Mouse (Mus musculus) G1E (cell line): ENCODE measurements around the gene Exoc5. TPM values are rescaled to one million over a fixed set of nuclear protein-coding genes. Genes with fewer than 3 reads are reported as not detected.

Source experiments
- ATAC-seq: 2 replicates; pipeline ENCODE4 v1.8.0; 2016; ENCODE audit warnings: mild to moderate bottlenecking; ENCODE audit not compliant: insufficient number of reproducible peaks, poor library complexity, low FRiP score, severe bottlenecking; ENCODE audit errors: extremely low read depth
- DNase-seq: peaks from one replicate; pipeline ENCODE4 v3.0.0; 2012; ENCODE audit warnings: low spot score
- H3K27me3 ChIP-seq: 2 replicates; pipeline ENCODE4 v1.6.1; 2012; ENCODE audit warnings: mild to moderate bottlenecking, low read length, inconsistent platforms; ENCODE audit not compliant: insufficient read depth
- H3K36me3 ChIP-seq: replicated peaks from 2 replicates; pipeline ENCODE3; 2012; ENCODE audit warnings: mild to moderate bottlenecking, inconsistent platforms
- H3K4me1 ChIP-seq: 2 replicates; pipeline ENCODE4 v1.6.1; 2012; ENCODE audit warnings: low read depth, low read length, inconsistent platforms, mixed read lengths; ENCODE audit not compliant: insufficient read depth
- H3K4me3 ChIP-seq: 2 replicates; pipeline ENCODE4 v1.5.1; 2012; ENCODE audit warnings: low read depth, mild to moderate bottlenecking, inconsistent platforms, low read length, moderate library complexity, mixed read lengths
- H3K9me3 ChIP-seq: replicated peaks from 2 replicates; pipeline ENCODE4 v1.6.1; 2012; ENCODE audit warnings: inconsistent platforms
- CTCF ChIP-seq: IDR thresholded peaks from 2 replicates; pipeline ENCODE4 v1.5.1; 2012; ENCODE audit warnings: low read depth, low read length, inconsistent platforms, mixed read lengths
- GATA1 ChIP-seq: IDR thresholded peaks from 2 replicates; pipeline ENCODE4 v1.6.1; 2012; ENCODE audit warnings: borderline replicate concordance, low read length, inconsistent platforms, mixed read lengths
- GATA2 ChIP-seq: IDR thresholded peaks from 2 replicates; pipeline ENCODE4 v1.6.1; 2012; ENCODE audit warnings: low read depth, low read length, inconsistent platforms, borderline replicate concordance
- POLR2AphosphoS5 ChIP-seq: IDR thresholded peaks from 2 replicates; pipeline ENCODE4 v1.6.1; 2012; ENCODE audit warnings: low read depth, low read length, inconsistent platforms; ENCODE audit not compliant: insufficient replicate concordance
- TAL1 ChIP-seq: conservative IDR thresholded peaks from 2 replicates; pipeline ENCODE4 v1.6.1; 2012; ENCODE audit warnings: low read depth, low read length, inconsistent platforms, mixed read lengths
- polyA plus RNA-seq: library from polyadenylated mRNA; stranded (reverse); fragments of >175 nt; gene quantifications from 2 replicates; pipeline ENCODE4 v1.2.3, GENCODE M21; 2012
- total RNA-seq, 2 experiments: library from RNA; stranded (forward) in 1 of 2; stranded (reverse) in 1 of 2; fragments of 200-1000 nt in 1 of 2; fragments of >200 nt in 1 of 2; fragmentation: Nextera tagmentation in 1 of 2; gene quantifications; 2 replicates each; pipeline ENCODE4 v1.2.3; 2014 to 2017

The Exoc5 gene
- total and polyA plus RNA-seq, 3 experiments = 7.0 to 102 (median 70.8) TPM

GRCm38 (mm10) chr14:48978971-48979388 is 87.5 kb downstream of the Exoc5 start:
- no peak for DNase-seq
- Histone ChIP-seq H3K4me1 (no peaks in the 10 kb centered on the region), H3K36me3 (no peaks in the 10 kb centered on the region), H3K4me3 (no peak overlapping the region), H3K27me3 (peaks cover 6% of the 10 kb centered on the region; the same call in 1 of the 2 replicates), H3K9me3 (no peaks in the 10 kb centered on the region)
- TF ChIP-seq CTCF (no peak), GATA1 (no peak), TAL1 (no peak), POLR2AphosphoS5 (no peak), GATA2 (no peak)
- ATAC-seq = no peak

GRCm38 (mm10) chr14:48971546-48971945 is 94.9 kb downstream of the Exoc5 start:
- no peak for TF ChIP-seq POLR2AphosphoS5
- TF ChIP-seq TAL1 = no peak
- no peak for TF ChIP-seq GATA2
- TF ChIP-seq GATA1 = no peak
- TF ChIP-seq CTCF = no peak
- H3K36me3 ChIP-seq = no peaks in the 10 kb centered on the region
- H3K27me3 ChIP-seq = no peaks in the 10 kb centered on the region
- no peaks in the 10 kb centered on the region for H3K4me1 ChIP-seq
- no peak for ATAC-seq
- H3K9me3 ChIP-seq = no peaks in the 10 kb centered on the region
- DNase-seq = no peak
- no peak overlapping the region for H3K4me3 ChIP-seq

- Histone ChIP-seq H3K9me3 (no peaks in the 10 kb centered on the region), H3K4me1 (no peaks in the 10 kb centered on the region), H3K36me3 (no peaks in the 10 kb centered on the region), H3K27me3 (peaks cover 2% of the 10 kb centered on the region; the same call in 1 of the 2 replicates), H3K4me3 (no peak overlapping the region)
- ATAC-seq (no peak), DNase-seq (no peak)
- no peak for TF ChIP-seq TAL1
- TF ChIP-seq CTCF = peak; percentile 32; the same call in 1 of the 2 replicates
Observed at GRCm38 (mm10) chr14:48968670-48969069, 97.8 kb downstream of the Exoc5 start.

Other genes starting within 250 kb of the Exoc5 start
- 54.2 and 55.4 TPM in 2 replicates for gene Ap5m1, start 556 bp downstream of the Exoc5 start, total RNA-seq (2014; fragmentation: Nextera tagmentation)
- gene Ap5m1, start 556 bp downstream of the Exoc5 start, total RNA-seq (2017) = 39.4 and 45.7 TPM in 2 replicates
- gene Ap5m1, start 556 bp downstream of the Exoc5 start, polyA plus RNA-seq = 2.4 and 6.1 TPM in 2 replicates
- 44.5 and 61.6 TPM in 2 replicates for gene Naa30, start 105.6 kb upstream of the Exoc5 start, total RNA-seq (2014; fragmentation: Nextera tagmentation)
- 42.7 and 56.7 TPM in 2 replicates for gene Naa30, start 105.6 kb upstream of the Exoc5 start, total RNA-seq (2017)
- 14.8 and 19.1 TPM in 2 replicates for gene Naa30, start 105.6 kb upstream of the Exoc5 start, polyA plus RNA-seq
- gene ccdc198, start 178.8 kb upstream of the Exoc5 start, total RNA-seq (2014; fragmentation: Nextera tagmentation) = not detected in 2 replicates
- gene ccdc198, start 178.8 kb upstream of the Exoc5 start, total RNA-seq (2017) = 0.05 TPM in 1 of 2 replicates, not detected in the other
- not detected in 2 replicates for gene ccdc198, start 178.8 kb upstream of the Exoc5 start, polyA plus RNA-seq